Mouse (Mus musculus) neural tube, embryonic 14.5 days (tissue): ENCODE results near the gene Ugt1a6b. TPM values are rescaled to one million over a fixed set of nuclear protein-coding genes. Genes with fewer than 3 reads are reported as not detected.
"Not testable (repeated sequence)": the region's sequence is repeated elsewhere in the genome, so short reads cannot be mapped to it uniquely, and the experiment has no call there.

Experiments
- ATAC-seq: fragments of 200-750 bp; cut with Nextera tagmentation; 2 replicates; pipeline ENCODE4 v1.8.0; 2017; ENCODE audit warnings: low read depth, mild to moderate bottlenecking, moderate TSS enrichment, moderate library complexity
- H3K27ac ChIP-seq: fragments of 300-500 bp; sonication (generic); 2 replicates; pipeline ENCODE4 v1.5.1; 2014; ENCODE audit warnings: low read depth, mild to moderate bottlenecking, control low read depth, low read length, moderate library complexity, mixed read lengths
- H3K27me3 ChIP-seq: fragments of 300-500 bp; sonication (generic); 2 replicates; pipeline ENCODE4 v1.6.1; 2014; ENCODE audit warnings: low read length; ENCODE audit not compliant: control insufficient read depth, insufficient read depth
- H3K36me3 ChIP-seq: fragments of 300-500 bp; sonication (generic); 2 replicates; pipeline ENCODE4 v1.6.1; 2014; ENCODE audit warnings: low read length, mixed read lengths; ENCODE audit not compliant: control insufficient read depth, insufficient read depth
- H3K4me1 ChIP-seq: fragments of 300-500 bp; sonication (generic); 2 replicates; pipeline ENCODE4 v1.6.1; 2014; ENCODE audit warnings: low read length; ENCODE audit not compliant: control insufficient read depth, insufficient read depth
- H3K4me2 ChIP-seq: fragments of 300-500 bp; sonication (generic); 2 replicates; pipeline ENCODE4 v1.6.1; 2014; ENCODE audit warnings: mild to moderate bottlenecking, low read depth, low read length, control low read depth
- H3K4me3 ChIP-seq: fragments of 300-500 bp; sonication (generic); 2 replicates; pipeline ENCODE4 v1.5.1; 2014; ENCODE audit warnings: low read depth, low read length, control low read depth, mixed read lengths
- H3K9ac ChIP-seq: fragments of 300-500 bp; sonication (generic); replicated peaks from 2 replicates; pipeline ENCODE4 v1.6.1; 2014; ENCODE audit warnings: low read depth, mild to moderate bottlenecking, control low read depth, low read length, mixed read lengths
- H3K9me3 ChIP-seq: fragments of 300-500 bp; sonication (generic); 2 replicates; pipeline ENCODE4 v1.6.1; 2016; ENCODE audit warnings: low read length; ENCODE audit not compliant: control insufficient read depth
- WGBS: fragments of 180-500 bp; shearing (Covaris S2); extraction: QIAGEN DNeasy Blood & Tissue Kit; methylation state at CpG from one replicate; pipeline ENCODE4 v1.1.7; 2014; 5-methylcytosine and 5-hydroxymethylcytosine counted together
- polyA plus RNA-seq: library from polyadenylated mRNA; unstranded; fragments of >200 nt; fragmentation: Nextera tagmentation; extraction: Ambion mirVana; gene quantifications from 2 replicates; pipeline ENCODE4 v1.2.1, GENCODE M21; 2014

Ugt1a6b gene
- polyA plus RNA-seq, 1 experiment from 2014 or later = not detected

GRCm38 (mm10) chr1:88087513-88087912, 15.5 kb upstream of the Ugt1a6b start, which contains the start of gene Ugt1a8:
Ugt1a8 (plus strand) TSS chr1:88087813.
- Histone ChIP-seq H3K36me3 (no peaks in the 10 kb centered on the region), H3K4me1 (no peaks in the 10 kb centered on the region), H3K27me3 (no peaks in the 10 kb centered on the region), H3K27ac (no peak within 1 kb of the TSS), H3K9me3 (no peaks in the 10 kb centered on the region), H3K4me2 (no peak within 1 kb of the TSS), H3K9ac (no peak within 1 kb of the TSS), H3K4me3 (no peak within 1 kb of the TSS)
- no peak for ATAC-seq
- WGBS = 84% methylated on average over 3 of the region's 3 CpGs

GRCm38 (mm10) chr1:88092341-88092740, 10.7 kb upstream of the Ugt1a6b start:
- H3K4me1 ChIP-seq = no peaks in the 10 kb centered on the region
- no peaks in the 10 kb centered on the region for H3K36me3 ChIP-seq
- H3K9ac ChIP-seq = no peak overlapping the region
- no peak overlapping the region for H3K4me3 ChIP-seq
- H3K4me2 ChIP-seq = no peak overlapping the region
- H3K27me3 ChIP-seq = no peaks in the 10 kb centered on the region
- H3K27ac ChIP-seq = no peak overlapping the region
- no peak for ATAC-seq
- H3K9me3 ChIP-seq = no peaks in the 10 kb centered on the region

GRCm38 (mm10) chr1:88094270-88094676, 8.8 kb upstream of the Ugt1a6b start:
- H3K4me1 ChIP-seq, H3K27me3 ChIP-seq, H3K4me2 ChIP-seq, H3K4me3 ChIP-seq, H3K9ac ChIP-seq, H3K9me3 ChIP-seq, H3K27ac ChIP-seq, H3K36me3 ChIP-seq, ATAC-seq: not testable (repeated sequence)
- 84% methylated on average over 3 of the region's 3 CpGs for WGBS

- no peak within 1 kb of the TSS for H3K9ac ChIP-seq
- H3K27me3 ChIP-seq = no peaks in the 10 kb centered on the region
- no peaks in the 10 kb centered on the region for H3K9me3 ChIP-seq
- H3K27ac ChIP-seq = no peak within 1 kb of the TSS
- ATAC-seq = no peak
- no peak within 1 kb of the TSS for H3K4me3 ChIP-seq
- H3K36me3 ChIP-seq = no peaks in the 10 kb centered on the region
- no peaks in the 10 kb centered on the region for H3K4me1 ChIP-seq
- H3K4me2 ChIP-seq = no peak within 1 kb of the TSS
- WGBS = 62% methylated on average over 10 of the region's 10 CpGs
Measured at GRCm38 (mm10) chr1:88094941-88095492, 8.0 kb upstream of the Ugt1a6b start, which contains the start of gene Ugt1a7c. Ugt1a7c (plus strand) TSS chr1:88095062.

GRCm38 (mm10) chr1:88098546-88098945, 4.5 kb upstream of the Ugt1a6b start:
- not testable (repeated sequence) for H3K36me3 ChIP-seq, H3K9me3 ChIP-seq, H3K27me3 ChIP-seq, H3K4me3 ChIP-seq, H3K4me2 ChIP-seq, ATAC-seq, H3K9ac ChIP-seq, H3K4me1 ChIP-seq, H3K27ac ChIP-seq
- 90% methylated on average over 3 of the region's 3 CpGs for WGBS

GRCm38 (mm10) chr1:88099691-88100090, 3.4 kb upstream of the Ugt1a6b start:
- H3K4me3 ChIP-seq, H3K27me3 ChIP-seq, H3K9me3 ChIP-seq, H3K27ac ChIP-seq, H3K36me3 ChIP-seq, H3K9ac ChIP-seq, ATAC-seq, H3K4me1 ChIP-seq, H3K4me2 ChIP-seq: not testable (repeated sequence)
- 79% methylated on average over 2 of the region's 2 CpGs for WGBS

- H3K4me3 ChIP-seq, H3K9me3 ChIP-seq, H3K27me3 ChIP-seq, ATAC-seq, H3K27ac ChIP-seq, H3K4me1 ChIP-seq, H3K4me2 ChIP-seq, H3K36me3 ChIP-seq, H3K9ac ChIP-seq: not testable (repeated sequence)
- WGBS = 87% methylated on average over 4 of the region's 5 CpGs
Measured at GRCm38 (mm10) chr1:88103697-88104468, 831 bp downstream of the Ugt1a6b start.

- Histone ChIP-seq H3K27ac (no peak overlapping the region), H3K36me3 (no peaks in the 10 kb centered on the region), H3K4me2 (no peak overlapping the region), H3K27me3 (no peaks in the 10 kb centered on the region), H3K9me3 (no peaks in the 10 kb centered on the region), H3K4me1 (no peaks in the 10 kb centered on the region), H3K4me3 (no peak overlapping the region), H3K9ac (no peak overlapping the region)
- ATAC-seq = no peak
- WGBS = 88% methylated on average over 1 of the region's 1 CpGs
Measured at GRCm38 (mm10) chr1:88104667-88105430, 1.8 kb downstream of the Ugt1a6b start.

GRCm38 (mm10) chr1:88105656-88106055, 2.6 kb downstream of the Ugt1a6b start:
- H3K27ac ChIP-seq = no peak overlapping the region
- 69% methylated on average over 2 of the region's 2 CpGs for WGBS

More at GRCm38 (mm10) chr1:88105656-88106055, 2.6 kb downstream of the Ugt1a6b start:
- H3K4me2 ChIP-seq = no peak overlapping the region
- no peaks in the 10 kb centered on the region for H3K36me3 ChIP-seq
- no peaks in the 10 kb centered on the region for H3K9me3 ChIP-seq
- H3K9ac ChIP-seq = no peak overlapping the region
- no peaks in the 10 kb centered on the region for H3K4me1 ChIP-seq
- no peak for ATAC-seq
- no peak overlapping the region for H3K4me3 ChIP-seq
- no peaks in the 10 kb centered on the region for H3K27me3 ChIP-seq
